16 mouse cellular contexts compared by ENCODE assay signal in genomic region chr3:95988138-95988537, GRCm38 (mm10). TPM values are rescaled to one million over a fixed set of nuclear protein-coding genes. Genes with fewer than 3 reads are reported as not detected.
DNase-seq lines count a peak whose midpoint lies in the region; ATAC-seq and TF ChIP-seq lines count a peak whose summit lies in the region.
"Had no signal": no experiment of that assay in that cellular context is flagged by ENCODE, and none has a peak within 500 bp of the region (broad histone marks: within the 10 kb centered on the region; RNA-seq: fewer than 3 reads in every experiment).

No protein-coding gene starts in this region.

- no peaks in the 10 kb centered on the region for H3K79me2 ChIP-seq in heart, adult 2 months (replicated peaks; ENCODE audit: control insufficient read depth, insufficient read depth, low read length)

- no peak for DNase-seq in heart, adult 2 months
- peak; percentile 27 for DNase-seq in ES-CJ7 (ENCODE audit: low read depth, low spot score)
- DNase-seq in left cerebral cortex, adult 11 months (ENCODE audit: low spot score) = no peak
- DNase-seq: adrenal gland, adult 2 months; cerebellum, adult 11-12 months; cerebellum, postnatal 25 days; gastrocnemius, postnatal 36 days; thymus, adult 2 months had no signal

- no peak for ATAC-seq in heart, embryonic 16.5 days (replicated peaks; ENCODE audit: extremely low read depth, insufficient read depth, low FRiP score)
- ATAC-seq in megakaryocyte, adult 5-6 weeks (ENCODE audit: poor library complexity, severe bottlenecking) = no peak
- ATAC-seq in intestine, postnatal 0 days = no peak
- ATAC-seq: forebrain, embryonic 13.5 days had no signal

- H3K4me2 ChIP-seq in heart, embryonic 16.5 days (ENCODE audit: low read depth, low read length) = no peak overlapping the region
- H3K4me2 ChIP-seq in intestine, postnatal 0 days (replicated peaks; ENCODE audit: low read depth) = no peak overlapping the region
- H3K4me2 ChIP-seq: forebrain, embryonic 13.5 days; hindbrain, embryonic 14.5 days had no signal

- H3K4me3 ChIP-seq in heart, embryonic 16.5 days (ENCODE audit: low read length) = no peak overlapping the region
- no peak overlapping the region for H3K4me3 ChIP-seq in heart, adult 2 months
- peak overlapping the region; percentile 50 for H3K4me3 ChIP-seq in megakaryocyte, embryonic 14.5 days (replicated peaks)
- no peak overlapping the region for H3K4me3 ChIP-seq in intestine, postnatal 0 days (ENCODE audit: low read depth, low read length)
- H3K4me3 ChIP-seq: forebrain, embryonic 13.5 days; midbrain, embryonic 10.5 days had no signal

- H3K4me1 ChIP-seq in heart, embryonic 16.5 days (ENCODE audit: control insufficient read depth, insufficient read depth, low read length) = peaks cover 64% of the 10 kb centered on the region
- peaks cover 32% of the 10 kb centered on the region for H3K4me1 ChIP-seq in heart, adult 2 months (ENCODE audit: control insufficient read depth, insufficient read depth, low read length)
- H3K4me1 ChIP-seq in megakaryocyte, embryonic 14.5 days = peaks cover 89% of the 10 kb centered on the region
- H3K4me1 ChIP-seq in intestine, postnatal 0 days (replicated peaks; ENCODE audit: control insufficient read depth, insufficient read depth, low read length) = peaks cover 8% of the 10 kb centered on the region

- intact Hi-C loops in heart, adult 2 months (cut with DNase I) = no loop called here

- no peak for TF ChIP-seq POLR2A in heart, adult 2 months (IDR thresholded peaks at IDR 0.05; ENCODE audit: insufficient read depth, low read depth, low read length)

- H3K36me3 ChIP-seq in heart, embryonic 16.5 days (ENCODE audit: control insufficient read depth, insufficient read depth) = peaks cover 44% of the 10 kb centered on the region
- peaks cover 12% of the 10 kb centered on the region for H3K36me3 ChIP-seq in heart, adult 2 months (ENCODE audit: control insufficient read depth, insufficient read depth, low read length)
- peaks cover 58% of the 10 kb centered on the region for H3K36me3 ChIP-seq in megakaryocyte, embryonic 14.5 days (replicated peaks; ENCODE audit: low read length)
- peaks cover 33% of the 10 kb centered on the region for H3K36me3 ChIP-seq in intestine, postnatal 0 days (ENCODE audit: control insufficient read depth, insufficient read depth)

- TF ChIP-seq EP300 in heart, adult 2 months (IDR thresholded peaks at IDR 0.05; ENCODE audit: insufficient read depth, low read depth, low read length) = no peak

- no peaks in the 10 kb centered on the region for H3K9me3 ChIP-seq in heart, embryonic 16.5 days (replicated peaks; ENCODE audit: control insufficient read depth, low read length)
- peaks cover 5% of the 10 kb centered on the region for H3K9me3 ChIP-seq in megakaryocyte, embryonic 14.5 days
- no peaks in the 10 kb centered on the region for H3K9me3 ChIP-seq in intestine, postnatal 0 days (ENCODE audit: control insufficient read depth)
- H3K9me3 ChIP-seq: forebrain, embryonic 13.5 days had no signal

- 100% methylated on average over 1 of the region's 1 CpGs for WGBS in heart, embryonic 16.5 days
- 95% methylated on average over 1 of the region's 1 CpGs for WGBS in heart, adult 2 months
- 88% methylated on average over 1 of the region's 1 CpGs for WGBS in intestine, postnatal 0 days

- H3K27me3 ChIP-seq in heart, embryonic 16.5 days (ENCODE audit: control insufficient read depth, insufficient read depth, low read length) = no peaks in the 10 kb centered on the region
- no peaks in the 10 kb centered on the region for H3K27me3 ChIP-seq in heart, adult 2 months (ENCODE audit: control insufficient read depth, insufficient read depth, low read length)
- H3K27me3 ChIP-seq in megakaryocyte, embryonic 14.5 days (replicated peaks) = no peaks in the 10 kb centered on the region
- H3K27me3 ChIP-seq in intestine, postnatal 0 days (replicated peaks; ENCODE audit: control insufficient read depth, insufficient read depth, low read length) = no peaks in the 10 kb centered on the region
- H3K27me3 ChIP-seq: forebrain, embryonic 13.5 days had no signal

- H3K9ac ChIP-seq in heart, embryonic 16.5 days (ENCODE audit: low read length) = 0 out of 2 replicates have a peak overlapping the region, but pooled peaks have one; percentile 5
- no peak overlapping the region for H3K9ac ChIP-seq in heart, adult 2 months (ENCODE audit: low read depth, low read length)
- H3K9ac ChIP-seq in intestine, postnatal 0 days (ENCODE audit: low read depth, low read length) = no peak overlapping the region
- H3K9ac ChIP-seq: forebrain, embryonic 13.5 days; hindbrain, embryonic 14.5 days; liver, embryonic 14.5 days had no signal

- no peak for TF ChIP-seq CTCF in heart, adult 2 months (IDR thresholded peaks at IDR 0.05)
- TF ChIP-seq CTCF in intestine, postnatal 0 days (IDR thresholded peaks at IDR 0.05; ENCODE audit: low read depth) = no peak

- peak overlapping the region; percentile 25; the same call in 1 of the 2 replicates for H3K27ac ChIP-seq in heart, embryonic 16.5 days (ENCODE audit: low read length)
- no peak overlapping the region for H3K27ac ChIP-seq in heart, adult 2 months
- peak overlapping the region; percentile 50; the same call in 1 of the 2 replicates for H3K27ac ChIP-seq in intestine, postnatal 0 days (ENCODE audit: low read depth, low read length)
- H3K27ac ChIP-seq: hindbrain, embryonic 14.5 days; liver, embryonic 14.5 days; midbrain, embryonic 10.5 days had no signal

RNA-seq across cellular contexts. Expression of gene Plekho1, which starts 7.7 kb away (rescaled TPM):
- 63.3 and 67.1 TPM in 2 replicates for polyA plus RNA-seq in heart, embryonic 16.5 days (2015; fragmentation: Nextera tagmentation; extraction: Ambion mirVana)
- total RNA-seq in heart, adult 2 months (2021) = 10 to 100 TPM; 65.4 to 67.5 TPM
- 82.8 and 110 TPM in 2 replicates for polyA plus RNA-seq in heart, adult 2 months (2012; rRNA removed)
- 556 and 663 TPM in 2 replicates for polyA plus RNA-seq in megakaryocyte, embryonic 14.5 days (2012; ENCODE audit: insufficient read depth, low replicate concordance)
- 116 and 124 TPM in 2 replicates for total RNA-seq in megakaryocyte, adult 5-6 weeks (2015)
- 104 and 119 TPM in 2 replicates for total RNA-seq in megakaryocyte, adult 5-6 weeks (2017)
- polyA plus RNA-seq in intestine, postnatal 0 days (2015; fragmentation: Nextera tagmentation; extraction: Ambion mirVana) = 18.9 and 23.8 TPM in 2 replicates

RNA-seq across cellular contexts. Expression of gene Anp32e, which starts 59.1 kb away (rescaled TPM):
- 188 and 233 TPM in 2 replicates for polyA plus RNA-seq in heart, embryonic 16.5 days (2015; fragmentation: Nextera tagmentation; extraction: Ambion mirVana)
- 10 to 100 TPM; 83.0 to 90.9 TPM for total RNA-seq in heart, adult 2 months (2021)
- polyA plus RNA-seq in heart, adult 2 months (2012; rRNA removed) = 15.5 and 29.9 TPM in 2 replicates
- 3.7 and 183 TPM in 2 replicates for polyA plus RNA-seq in megakaryocyte, embryonic 14.5 days (2012; ENCODE audit: insufficient read depth, low replicate concordance)
- total RNA-seq in megakaryocyte, adult 5-6 weeks (2015) = 88.7 and 117 TPM in 2 replicates
- 250 and 285 TPM in 2 replicates for total RNA-seq in megakaryocyte, adult 5-6 weeks (2017)
- polyA plus RNA-seq in intestine, postnatal 0 days (2015; fragmentation: Nextera tagmentation; extraction: Ambion mirVana) = 71.7 and 75.1 TPM in 2 replicates
